11 mouse cellular contexts compared by ENCODE assay signal in the genomic region with DNA sequence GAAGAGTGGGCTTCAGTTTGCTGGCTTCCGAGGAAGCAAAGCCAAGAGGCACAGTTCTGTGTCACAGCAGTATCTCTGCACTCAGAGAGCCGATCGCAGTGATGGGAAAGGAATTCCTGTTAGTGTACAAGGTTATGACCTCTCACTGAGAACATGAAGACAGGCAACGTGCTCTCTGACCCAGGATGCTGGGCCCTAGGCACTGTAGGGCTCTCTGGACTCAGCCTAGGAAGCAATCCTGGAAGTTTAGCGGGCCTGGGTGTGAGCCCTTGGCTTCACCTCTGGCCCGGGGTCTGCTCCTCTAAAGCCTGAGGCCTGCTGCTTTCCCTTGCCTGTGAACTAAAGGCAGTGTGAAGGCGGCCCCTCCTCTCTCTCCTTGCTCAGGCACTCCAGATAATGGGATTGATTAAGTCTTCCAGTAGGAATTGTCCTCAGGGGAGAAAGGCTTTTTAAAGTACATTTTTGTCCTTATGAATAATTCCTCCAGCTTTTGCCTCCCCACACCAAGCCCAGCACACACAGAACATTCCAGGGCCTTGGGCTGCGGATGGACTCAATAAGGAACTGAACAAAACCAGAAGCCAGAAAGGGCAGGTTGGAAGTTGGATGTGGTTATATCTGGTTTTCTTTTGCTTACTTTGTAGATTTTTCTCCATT. TPM values are rescaled to one million over a fixed set of nuclear protein-coding genes. Genes with fewer than 3 reads are reported as not detected.
DNase-seq lines count a peak whose midpoint lies in the region; ATAC-seq lines count a peak whose summit lies in the region.
"Had no signal": no experiment of that assay in that cellular context is flagged by ENCODE, and none has a peak within 500 bp of the region (broad histone marks: within the 10 kb centered on the region; RNA-seq: fewer than 3 reads in every experiment).

No protein-coding gene starts in this region.

- no peak overlapping the region for H3K4me3 ChIP-seq in hindbrain, embryonic 11.5 days (ENCODE audit: low read depth, low read length)
- no peak overlapping the region for H3K4me3 ChIP-seq in hindbrain, embryonic 14.5 days (replicated peaks; ENCODE audit: low read length)
- H3K4me3 ChIP-seq in neural tube, embryonic 15.5 days (replicated peaks), result no peak overlapping the region
- no peak overlapping the region for H3K4me3 ChIP-seq in embryonic facial prominence, embryonic 14.5 days (ENCODE audit: low read depth, low read length)
- H3K4me3 ChIP-seq: embryonic facial prominence, embryonic 15.5 days had no signal

- H3K4me1 ChIP-seq in hindbrain, embryonic 11.5 days (replicated peaks; ENCODE audit: control insufficient read depth, insufficient read depth, low read length), result no peaks in the 10 kb centered on the region; the same call in 1 of the 2 replicates
- H3K4me1 ChIP-seq in hindbrain, embryonic 14.5 days (replicated peaks; ENCODE audit: control insufficient read depth, insufficient read depth, low read length), result peaks cover 15% of the 10 kb centered on the region
- H3K4me1 ChIP-seq in neural tube, embryonic 15.5 days, result peaks cover 21% of the 10 kb centered on the region
- H3K4me1 ChIP-seq in embryonic facial prominence, embryonic 14.5 days (ENCODE audit: control insufficient read depth, insufficient read depth, low read length), result peaks cover 23% of the 10 kb centered on the region

- no peak overlapping the region for H3K4me2 ChIP-seq in hindbrain, embryonic 11.5 days (replicated peaks; ENCODE audit: low read depth, low read length)
- H3K4me2 ChIP-seq in hindbrain, embryonic 14.5 days (replicated peaks), result no peak overlapping the region
- H3K4me2 ChIP-seq in neural tube, embryonic 15.5 days, result no peak overlapping the region
- no peak overlapping the region for H3K4me2 ChIP-seq in embryonic facial prominence, embryonic 14.5 days (ENCODE audit: low read depth, low read length)
- H3K4me2 ChIP-seq: embryonic facial prominence, embryonic 15.5 days had no signal

- H3K27ac ChIP-seq in hindbrain, embryonic 11.5 days (ENCODE audit: low read depth, low read length), result no peak overlapping the region
- no peak overlapping the region for H3K27ac ChIP-seq in hindbrain, embryonic 14.5 days
- no peak overlapping the region for H3K27ac ChIP-seq in neural tube, embryonic 15.5 days (replicated peaks)
- 0 out of 2 replicates have a peak overlapping the region, but pooled peaks have one; percentile 28 for H3K27ac ChIP-seq in embryonic facial prominence, embryonic 14.5 days (replicated peaks; ENCODE audit: low read depth, low read length)
- H3K27ac ChIP-seq: embryonic facial prominence, embryonic 15.5 days had no signal

- H3K36me3 ChIP-seq in hindbrain, embryonic 11.5 days (ENCODE audit: control insufficient read depth, insufficient read depth, low read length), result no peaks in the 10 kb centered on the region
- H3K36me3 ChIP-seq in hindbrain, embryonic 14.5 days (replicated peaks; ENCODE audit: control insufficient read depth, insufficient read depth), result no peaks in the 10 kb centered on the region
- H3K36me3 ChIP-seq in neural tube, embryonic 15.5 days, result no peaks in the 10 kb centered on the region
- H3K36me3 ChIP-seq in embryonic facial prominence, embryonic 14.5 days (ENCODE audit: control insufficient read depth, insufficient read depth, low read length), result no peaks in the 10 kb centered on the region
- H3K36me3 ChIP-seq: embryonic facial prominence, embryonic 15.5 days had no signal

- DNase-seq in hindbrain, embryonic 11.5 days (ENCODE audit: low spot score), result peak; percentile 40
- DNase-seq in hindbrain, embryonic 14.5 days (ENCODE audit: low spot score), result no peak
- DNase-seq in neural tube, embryonic 10.5 days (ENCODE audit: extremely low spot score, low spot score), result peak; percentile 45
- no peak for DNase-seq in embryonic facial prominence, embryonic 14.5 days (ENCODE audit: low spot score)
- peak; percentile 76 for DNase-seq in yolk sac, embryonic 10.5 days (ENCODE audit: low spot score)
- DNase-seq in thymus, postnatal 14 days, result no peak
- DNase-seq: gastrocnemius, postnatal 10 days; lung, adult 2 months; thymus, adult 2 months had no signal

- H3K9me3 ChIP-seq in hindbrain, embryonic 11.5 days (ENCODE audit: control insufficient read depth, low read length), result no peaks in the 10 kb centered on the region
- H3K9me3 ChIP-seq in hindbrain, embryonic 14.5 days (ENCODE audit: control insufficient read depth, low read length), result no peaks in the 10 kb centered on the region
- no peaks in the 10 kb centered on the region for H3K9me3 ChIP-seq in neural tube, embryonic 15.5 days (replicated peaks)
- H3K9me3 ChIP-seq in embryonic facial prominence, embryonic 14.5 days (ENCODE audit: control insufficient read depth, low read length), result no peaks in the 10 kb centered on the region
- H3K9me3 ChIP-seq: embryonic facial prominence, embryonic 15.5 days had no signal

- H3K27me3 ChIP-seq in hindbrain, embryonic 11.5 days (ENCODE audit: control insufficient read depth, insufficient read depth, low read length), result no peaks in the 10 kb centered on the region
- H3K27me3 ChIP-seq in hindbrain, embryonic 14.5 days (ENCODE audit: control insufficient read depth, insufficient read depth, low read length), result no peaks in the 10 kb centered on the region; the same call in 1 of the 2 replicates
- H3K27me3 ChIP-seq in neural tube, embryonic 15.5 days (replicated peaks), result no peaks in the 10 kb centered on the region; the same call in 1 of the 2 replicates
- H3K27me3 ChIP-seq in embryonic facial prominence, embryonic 14.5 days (replicated peaks; ENCODE audit: control insufficient read depth, insufficient read depth, low read length), result no peaks in the 10 kb centered on the region
- H3K27me3 ChIP-seq: embryonic facial prominence, embryonic 15.5 days had no signal

- WGBS in hindbrain, embryonic 11.5 days, result 16% methylated on average over 8 of the region's 8 CpGs
- 17% methylated on average over 8 of the region's 8 CpGs for WGBS in hindbrain, embryonic 14.5 days
- 39% methylated on average over 8 of the region's 8 CpGs for WGBS in neural tube, embryonic 15.5 days
- 19% methylated on average over 8 of the region's 8 CpGs for WGBS in embryonic facial prominence, embryonic 14.5 days

- peak; percentile 17; the same call in 1 of the 2 replicates for ATAC-seq in hindbrain, embryonic 11.5 days (ENCODE audit: low FRiP score)
- ATAC-seq in hindbrain, embryonic 14.5 days (ENCODE audit: low FRiP score), result no peak
- no peak for ATAC-seq in neural tube, embryonic 15.5 days (ENCODE audit: low FRiP score)
- ATAC-seq in embryonic facial prominence, embryonic 14.5 days (ENCODE audit: low read depth), result no peak

- no peak overlapping the region for H3K9ac ChIP-seq in hindbrain, embryonic 11.5 days (ENCODE audit: low read depth, low read length)
- no peak overlapping the region for H3K9ac ChIP-seq in hindbrain, embryonic 14.5 days
- H3K9ac ChIP-seq in neural tube, embryonic 15.5 days (replicated peaks), result no peak overlapping the region
- H3K9ac ChIP-seq in embryonic facial prominence, embryonic 14.5 days (ENCODE audit: low read depth, low read length), result 0 out of 2 replicates have a peak overlapping the region, but pooled peaks have one; percentile 4
- H3K9ac ChIP-seq: embryonic facial prominence, embryonic 15.5 days had no signal

RNA-seq across cellular contexts. Expression of a gene that starts 2.8 kb away (rescaled TPM):
- polyA plus RNA-seq in hindbrain, embryonic 11.5 days (2014; fragmentation: Nextera tagmentation; extraction: Ambion mirVana), result 2.0 and 2.8 TPM in 2 replicates
- polyA plus RNA-seq in hindbrain, embryonic 14.5 days (2014; fragmentation: Nextera tagmentation; extraction: Ambion mirVana), result 1.1 and 2.2 TPM in 2 replicates
- polyA plus RNA-seq in neural tube, embryonic 15.5 days (2015; fragmentation: Nextera tagmentation; extraction: Ambion mirVana), result 0.72 and 1.3 TPM in 2 replicates
- 5.6 and 7.3 TPM in 2 replicates for polyA plus RNA-seq in embryonic facial prominence, embryonic 14.5 days (2014; fragmentation: Nextera tagmentation; extraction: Ambion mirVana)

Comparison
In these comparisons a context has a peak if more than half of its experiments do, and no peak if none do; other contexts are left out.
1. DNase-seq: peak in hindbrain, embryonic 11.5 days (single experiment), neural tube, embryonic 10.5 days (single experiment) and yolk sac, embryonic 10.5 days (single experiment); none in hindbrain, embryonic 14.5 days (single experiment), embryonic facial prominence, embryonic 14.5 days (single experiment) and thymus, postnatal 14 days (single experiment).